Mouse (Mus musculus) c-Kit-positive CD71-negative TER-119-negative erythroid progenitor cells, embryonic 14.5 days (primary cell): ENCODE results near the gene Rabac1.

Experiments used
- DNase-seq: peaks from one replicate; pipeline ENCODE4 v3.0.0-alpha.2; 2013; ENCODE audit warnings: low read depth

The Rabac1 gene

GRCm38 (mm10) chr7:24971972-24972893 is at the start of gene Rabac1:
TSS of gene Rabac1 (minus strand) at chr7:24972754.
- peak; percentile 85 for DNase-seq

GRCm38 (mm10) chr7:25011592-25011991 is 39.0 kb upstream of the Rabac1 start:
- DNase-seq: no peak

- peak; percentile 40 for DNase-seq
Observed at GRCm38 (mm10) chr7:25010090-25010913, 37.7 kb upstream of the Rabac1 start.

DNA sequence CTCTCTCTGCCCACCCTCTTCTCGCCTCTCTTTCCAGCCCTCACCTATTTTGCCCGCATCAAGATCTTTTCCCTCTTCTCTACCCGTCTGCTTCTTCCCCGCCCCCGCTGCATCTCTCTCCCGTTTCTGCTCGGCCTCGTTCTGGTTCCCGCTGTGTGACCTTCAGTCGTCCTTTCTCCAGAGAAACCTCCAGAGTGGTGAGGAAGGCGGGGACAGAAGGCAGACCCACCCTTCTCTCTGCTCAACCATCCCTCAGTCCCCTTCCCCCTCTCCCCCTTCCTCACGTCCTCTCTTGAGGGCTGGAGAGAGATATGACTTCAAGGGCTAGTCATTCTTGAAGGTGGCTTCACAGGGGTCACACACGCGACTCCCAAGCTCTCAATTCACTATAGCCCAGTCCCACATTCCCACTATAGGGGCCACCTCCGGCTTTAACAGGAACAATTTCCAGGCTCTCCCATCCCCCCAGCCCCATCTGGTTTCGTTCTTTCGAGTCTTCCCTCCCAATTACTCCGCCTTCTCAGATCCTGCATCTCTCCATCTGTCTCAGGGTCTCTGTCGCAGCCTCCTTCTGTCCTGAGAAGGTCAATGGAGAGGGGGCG is 36.6 kb upstream of the Rabac1 start:
- no peak for DNase-seq

GRCm38 (mm10) chr7:25008635-25009034 is 36.1 kb upstream of the Rabac1 start:
- DNase-seq: peak; percentile 84

GRCm38 (mm10) chr7:25007609-25008374 is 35.2 kb upstream of the Rabac1 start:
- no peak for DNase-seq

- DNase-seq: peak; percentile 68
Observed at GRCm38 (mm10) chr7:25006586-25007364, 34.2 kb upstream of the Rabac1 start.

DNA sequence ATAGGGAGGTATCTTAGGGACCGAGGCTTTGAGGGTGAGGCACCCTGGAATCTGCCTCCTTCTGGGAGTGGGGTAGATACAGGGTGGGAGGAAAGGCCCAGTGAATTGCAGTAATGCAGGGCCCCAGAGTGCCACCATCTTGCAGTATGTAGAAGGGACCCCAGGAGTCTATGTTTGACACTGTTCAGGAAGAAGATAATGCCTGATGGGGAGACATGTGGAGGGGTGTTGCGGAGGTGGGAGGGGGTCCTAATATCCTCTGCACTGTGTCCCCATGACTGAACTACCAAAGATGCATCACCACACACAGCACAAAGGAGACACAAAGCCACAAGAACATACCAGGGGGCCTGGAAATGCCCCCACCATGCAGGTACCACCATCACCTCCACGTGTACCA is 33.6 kb upstream of the Rabac1 start:
- DNase-seq: no peak

GRCm38 (mm10) chr7:25005421-25006065 is 33.0 kb upstream of the Rabac1 start, which contains the start of gene Atp1a3:
TSS of gene Atp1a3 (minus strand) at chr7:25005958.
- no peak for DNase-seq

- no peak for DNase-seq
Observed at GRCm38 (mm10) chr7:25004806-25005205, 32.3 kb upstream of the Rabac1 start.

DNA sequence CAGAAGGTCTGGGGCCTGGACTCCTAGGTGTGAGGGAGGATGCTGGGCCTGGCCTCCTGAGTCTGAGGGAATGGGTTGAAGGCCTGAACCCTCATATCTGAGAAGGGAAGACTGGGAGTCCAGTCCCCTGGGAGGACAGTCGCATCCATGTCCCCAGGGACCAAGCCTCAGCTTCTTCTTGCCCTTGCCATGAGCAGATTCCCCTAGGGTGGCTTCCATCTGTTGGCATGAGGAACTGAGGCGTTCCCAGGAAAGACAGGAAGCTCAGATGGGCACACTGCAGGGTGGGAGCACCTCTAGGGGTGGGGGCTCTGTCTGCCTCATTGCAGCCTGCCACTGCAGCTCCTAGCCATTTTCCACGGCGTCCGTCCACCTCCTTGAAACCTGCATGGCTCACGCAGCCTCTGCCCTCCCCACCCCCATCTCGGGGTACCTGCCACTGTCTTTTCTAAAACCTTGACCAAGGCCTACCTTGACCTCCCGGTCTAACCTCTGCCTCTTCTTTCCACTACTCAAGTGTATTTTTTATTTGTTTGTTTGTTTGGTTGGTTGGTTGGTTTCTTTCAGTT is 31.4 kb upstream of the Rabac1 start:
- DNase-seq: no peak

- DNase-seq: no peak
Observed at GRCm38 (mm10) chr7:25003291-25003690, 30.7 kb upstream of the Rabac1 start.

DNA sequence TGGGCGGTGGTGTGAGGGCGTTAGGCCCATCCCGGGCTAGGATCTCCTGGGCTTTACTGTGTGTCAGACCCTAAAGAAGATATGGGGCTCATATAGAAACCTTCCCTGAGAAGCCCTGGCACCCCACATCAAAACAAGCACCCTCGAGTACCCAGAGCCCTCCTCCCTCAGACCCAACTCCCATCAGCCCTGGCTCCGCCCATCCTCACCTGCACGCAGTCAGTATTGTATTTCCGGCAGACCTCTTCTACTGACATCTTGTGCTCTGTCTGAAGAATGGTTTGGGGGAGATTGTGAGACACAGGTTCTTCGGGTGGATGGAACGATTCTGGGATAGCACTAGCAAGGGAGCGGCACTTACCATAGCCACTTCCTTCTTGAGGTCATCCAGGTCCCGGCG is 28.2 kb upstream of the Rabac1 start:
- no peak for DNase-seq

DNA sequence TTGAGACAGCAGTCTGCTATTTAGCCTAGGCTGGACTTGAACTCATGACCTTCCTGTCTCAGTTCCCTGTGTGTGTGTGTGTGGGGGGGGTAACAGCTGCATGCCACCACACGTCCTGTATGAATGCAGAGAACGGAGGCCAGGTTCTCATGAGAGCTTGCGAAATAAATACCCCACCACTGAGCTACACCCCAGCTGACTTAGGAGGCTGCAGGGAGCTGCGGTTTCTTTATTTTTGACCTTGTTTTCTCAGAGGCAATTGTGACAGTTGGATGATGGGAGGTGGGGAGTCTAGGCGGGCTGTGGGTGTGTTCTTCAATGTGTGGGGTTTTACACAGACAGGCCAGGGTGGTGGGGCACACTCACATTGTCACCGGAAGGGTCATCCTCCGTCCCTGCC is 27.7 kb upstream of the Rabac1 start:
- no peak for DNase-seq

DNA sequence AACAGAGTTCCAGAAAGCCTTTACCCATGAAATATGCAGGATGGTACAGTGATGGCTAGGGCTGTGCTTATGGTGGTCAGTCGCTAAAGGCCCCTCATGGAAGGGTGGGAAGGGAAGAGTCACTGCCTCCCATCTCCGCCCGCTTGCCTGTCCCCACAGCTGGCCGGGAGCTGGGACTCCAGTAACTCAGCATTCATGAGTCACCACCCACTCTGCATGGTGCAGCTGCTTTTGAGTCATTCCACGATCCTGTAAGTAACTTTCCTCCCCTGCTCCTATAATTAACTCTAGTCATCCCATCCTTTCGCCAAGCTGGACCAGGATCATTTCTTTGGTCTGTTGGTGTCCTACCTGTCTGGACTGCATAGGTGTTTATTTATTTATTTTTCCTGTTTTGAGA is 20.5 kb upstream of the Rabac1 start:
- no peak for DNase-seq

GRCm38 (mm10) chr7:24990478-24990877 is 17.9 kb upstream of the Rabac1 start:
- no peak for DNase-seq

GRCm38 (mm10) chr7:24987941-24988340 is 15.4 kb upstream of the Rabac1 start:
- no peak for DNase-seq

DNA sequence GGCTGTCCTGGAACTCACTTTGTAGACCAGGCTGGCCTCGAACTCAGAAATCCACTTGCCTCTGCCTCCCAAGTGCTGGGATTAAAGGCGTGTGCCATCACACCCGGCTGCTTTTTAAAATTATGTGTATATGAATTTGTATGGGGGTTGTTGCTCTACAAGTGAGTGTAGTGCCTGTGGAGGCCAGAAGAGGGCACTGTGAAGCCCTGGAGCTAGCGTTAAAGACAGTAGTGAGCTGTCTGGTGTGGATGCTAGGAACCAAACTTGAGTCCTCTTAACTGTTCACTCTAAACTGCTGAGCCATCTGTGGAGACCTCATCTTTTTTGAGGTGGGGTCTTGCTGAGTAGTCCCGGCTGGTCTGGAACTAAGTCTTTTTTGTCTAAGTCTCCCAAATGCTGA is 13.2 kb upstream of the Rabac1 start:
- DNase-seq: no peak

- DNase-seq: no peak
Observed at GRCm38 (mm10) chr7:24984307-24984706, 11.8 kb upstream of the Rabac1 start.

DNA sequence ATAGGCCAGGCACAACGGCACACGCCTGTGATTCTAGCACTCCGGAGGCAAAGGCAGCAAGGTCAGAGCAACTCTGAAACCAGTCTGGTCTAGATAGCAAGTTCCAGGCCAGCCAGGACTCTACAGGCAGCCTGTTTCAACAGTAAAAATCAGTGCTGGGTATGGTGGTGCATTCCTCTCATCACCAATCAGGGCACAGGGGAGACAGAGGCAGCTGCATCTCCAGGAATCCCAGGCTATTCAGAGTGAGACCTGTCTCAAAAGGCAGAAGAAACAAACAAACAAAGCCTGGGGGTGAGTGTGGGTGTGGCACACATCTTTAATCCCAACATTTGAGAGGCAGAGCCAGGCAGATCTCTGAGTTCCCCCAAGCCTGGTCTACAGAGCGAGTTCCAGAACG is 10.8 kb upstream of the Rabac1 start:
- DNase-seq: no peak
